Mouse (Mus musculus) intestine, postnatal 0 days (tissue): ENCODE measurements around the gene Col19a1. TPM values are rescaled to one million over a fixed set of nuclear protein-coding genes. Genes with fewer than 3 reads are reported as not detected.

Source experiments
- ATAC-seq: fragments of 200-750 bp; cut with Nextera tagmentation; 2 replicates; pipeline ENCODE4 v1.8.0; 2017; ENCODE audit warnings: mild to moderate bottlenecking, moderate TSS enrichment, moderate library complexity
- H3K27ac ChIP-seq: fragments of 300-500 bp; sonication (generic); 2 replicates; pipeline ENCODE4 v1.5.1; 2014; ENCODE audit warnings: mild to moderate bottlenecking, low read depth, low read length, moderate library complexity
- H3K27me3 ChIP-seq: fragments of 300-500 bp; sonication (generic); replicated peaks from 2 replicates; pipeline ENCODE4 v1.6.1; 2014; ENCODE audit warnings: low read length, mixed read lengths; ENCODE audit not compliant: control insufficient read depth, insufficient read depth
- H3K36me3 ChIP-seq: fragments of 300-500 bp; sonication (generic); 2 replicates; pipeline ENCODE4 v1.6.1; 2014; ENCODE audit warnings: mild to moderate bottlenecking, moderate library complexity; ENCODE audit not compliant: control insufficient read depth, insufficient read depth
- H3K4me1 ChIP-seq: fragments of 300-500 bp; sonication (generic); replicated peaks from 2 replicates; pipeline ENCODE4 v1.6.1; 2014; ENCODE audit warnings: antibody characterized with exemption, low read length, mixed read lengths; ENCODE audit not compliant: control insufficient read depth, insufficient read depth
- H3K4me2 ChIP-seq: fragments of 300-500 bp; sonication (generic); replicated peaks from 2 replicates; pipeline ENCODE4 v1.6.1; 2014; ENCODE audit warnings: low read depth, mild to moderate bottlenecking, moderate library complexity
- H3K4me3 ChIP-seq: fragments of 300-500 bp; sonication (generic); 2 replicates; pipeline ENCODE4 v1.5.1; 2014; ENCODE audit warnings: low read depth, low read length
- H3K9ac ChIP-seq: fragments of 300-500 bp; sonication (generic); 2 replicates; pipeline ENCODE4 v1.6.1; 2014; ENCODE audit warnings: mild to moderate bottlenecking, low read depth, low read length
- H3K9me3 ChIP-seq: fragments of 300-500 bp; sonication (generic); 2 replicates; pipeline ENCODE4 v1.6.1; 2016; ENCODE audit warnings: mixed run types; ENCODE audit not compliant: control insufficient read depth
- CTCF ChIP-seq: sonication (generic); IDR thresholded peaks from 2 replicates; pipeline ENCODE4 v1.5.1; 2016; ENCODE audit warnings: low read depth, mild to moderate bottlenecking, control low read depth, antibody characterized with exemption, moderate library complexity
- WGBS: fragments of 180-500 bp; shearing (Covaris S2); extraction: QIAGEN DNeasy Blood & Tissue Kit; methylation state at CpG from one replicate; pipeline ENCODE4 v1.1.7; 2014; 5-methylcytosine and 5-hydroxymethylcytosine counted together
- polyA plus RNA-seq: library from polyadenylated mRNA; unstranded; fragments of >200 nt; fragmentation: Nextera tagmentation; extraction: Ambion mirVana; gene quantifications from 2 replicates; pipeline ENCODE4 v1.2.1, GENCODE M21; 2015

The Col19a1 gene
- polyA plus RNA-seq, 1 experiment from 2014 or later: 0.38 TPM

DNA sequence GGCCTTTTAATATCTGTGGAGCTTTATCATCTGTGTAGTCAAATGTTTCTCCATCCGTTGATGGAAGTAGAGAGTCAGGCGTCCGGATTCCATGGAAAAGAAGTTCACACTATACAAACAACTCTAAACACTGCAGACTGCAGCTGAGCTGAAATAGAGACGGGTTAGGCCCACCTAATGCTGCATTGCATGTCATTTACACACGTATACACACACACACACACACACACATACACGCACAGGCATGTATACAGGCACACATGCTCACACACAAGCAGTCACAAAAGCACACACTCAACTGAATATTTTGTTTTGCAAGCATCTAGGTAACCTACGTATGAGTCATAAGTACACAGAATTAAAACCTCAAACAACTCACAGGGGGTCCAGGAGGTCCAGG is 284.2 kb downstream of the Col19a1 start:
- no peak overlapping the region for H3K4me2 ChIP-seq
- no peak overlapping the region for H3K27ac ChIP-seq
- TF ChIP-seq CTCF: no peak
- H3K27me3 ChIP-seq: no peaks in the 10 kb centered on the region
- H3K4me3 ChIP-seq: no peak overlapping the region
- H3K9ac ChIP-seq: no peak overlapping the region
- no peak for ATAC-seq
- no peaks in the 10 kb centered on the region for H3K36me3 ChIP-seq
- H3K4me1 ChIP-seq: no peaks in the 10 kb centered on the region
- 81% methylated on average over 7 of the region's 7 CpGs for WGBS
- no peaks in the 10 kb centered on the region for H3K9me3 ChIP-seq

DNA sequence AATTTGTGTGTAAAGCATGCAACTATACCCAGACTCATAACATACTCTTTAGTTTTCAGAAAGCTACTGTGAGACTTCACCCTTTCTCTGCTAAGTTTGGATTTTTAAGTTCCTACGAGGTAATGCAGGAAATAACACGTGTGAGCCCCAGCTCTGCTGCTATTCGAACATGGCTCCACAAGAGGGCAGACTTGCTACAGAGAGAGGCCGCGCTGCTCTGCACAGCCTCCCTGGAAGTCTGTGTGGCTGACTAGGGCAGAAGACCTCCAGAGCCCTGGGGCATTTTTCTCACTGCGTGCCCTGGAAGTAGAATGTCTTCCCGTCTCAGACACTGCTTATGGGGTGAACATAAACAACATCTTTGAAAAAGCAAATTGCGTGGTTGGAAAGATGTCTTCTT is 284.6 kb downstream of the Col19a1 start:
- H3K9ac ChIP-seq: no peak overlapping the region
- 17% methylated on average over 8 of the region's 8 CpGs for WGBS
- no peaks in the 10 kb centered on the region for H3K27me3 ChIP-seq
- H3K4me3 ChIP-seq: no peak overlapping the region
- ATAC-seq: no peak; the same call in 1 of the 2 replicates
- peak; percentile 84 for TF ChIP-seq CTCF
- no peak overlapping the region for H3K4me2 ChIP-seq
- no peaks in the 10 kb centered on the region for H3K9me3 ChIP-seq
- no peaks in the 10 kb centered on the region for H3K36me3 ChIP-seq
- no peaks in the 10 kb centered on the region for H3K4me1 ChIP-seq
- no peak overlapping the region for H3K27ac ChIP-seq

DNA sequence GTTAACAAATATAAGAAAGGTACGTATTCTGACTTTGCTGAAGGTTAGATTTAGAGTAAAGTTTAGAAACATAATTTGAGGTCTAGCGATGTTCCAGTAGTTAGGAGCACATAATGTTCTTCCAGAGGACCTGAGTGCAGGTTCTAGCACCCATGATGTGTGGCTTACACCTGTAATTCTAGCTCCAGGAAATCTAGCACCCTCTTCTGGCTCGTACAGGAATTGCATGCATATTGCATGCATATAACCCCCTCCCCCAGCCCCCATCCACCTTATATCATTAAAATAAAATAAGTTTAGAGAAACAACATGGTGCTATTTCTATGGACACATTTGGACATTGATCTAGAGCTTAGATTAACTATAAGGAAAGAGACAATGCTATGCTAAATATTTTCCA is 286.6 kb downstream of the Col19a1 start:
- Histone ChIP-seq H3K27ac (no peak overlapping the region), H3K36me3 (no peaks in the 10 kb centered on the region), H3K9ac (no peak overlapping the region), H3K4me2 (no peak overlapping the region), H3K4me1 (no peaks in the 10 kb centered on the region), H3K4me3 (no peak overlapping the region), H3K27me3 (no peaks in the 10 kb centered on the region), H3K9me3 (no peaks in the 10 kb centered on the region)
- 86% methylated on average over 3 of the region's 3 CpGs for WGBS
- no peak for ATAC-seq
- TF ChIP-seq CTCF: 0 out of 2 replicates have a peak, but pooled peaks have one; percentile 18

DNA sequence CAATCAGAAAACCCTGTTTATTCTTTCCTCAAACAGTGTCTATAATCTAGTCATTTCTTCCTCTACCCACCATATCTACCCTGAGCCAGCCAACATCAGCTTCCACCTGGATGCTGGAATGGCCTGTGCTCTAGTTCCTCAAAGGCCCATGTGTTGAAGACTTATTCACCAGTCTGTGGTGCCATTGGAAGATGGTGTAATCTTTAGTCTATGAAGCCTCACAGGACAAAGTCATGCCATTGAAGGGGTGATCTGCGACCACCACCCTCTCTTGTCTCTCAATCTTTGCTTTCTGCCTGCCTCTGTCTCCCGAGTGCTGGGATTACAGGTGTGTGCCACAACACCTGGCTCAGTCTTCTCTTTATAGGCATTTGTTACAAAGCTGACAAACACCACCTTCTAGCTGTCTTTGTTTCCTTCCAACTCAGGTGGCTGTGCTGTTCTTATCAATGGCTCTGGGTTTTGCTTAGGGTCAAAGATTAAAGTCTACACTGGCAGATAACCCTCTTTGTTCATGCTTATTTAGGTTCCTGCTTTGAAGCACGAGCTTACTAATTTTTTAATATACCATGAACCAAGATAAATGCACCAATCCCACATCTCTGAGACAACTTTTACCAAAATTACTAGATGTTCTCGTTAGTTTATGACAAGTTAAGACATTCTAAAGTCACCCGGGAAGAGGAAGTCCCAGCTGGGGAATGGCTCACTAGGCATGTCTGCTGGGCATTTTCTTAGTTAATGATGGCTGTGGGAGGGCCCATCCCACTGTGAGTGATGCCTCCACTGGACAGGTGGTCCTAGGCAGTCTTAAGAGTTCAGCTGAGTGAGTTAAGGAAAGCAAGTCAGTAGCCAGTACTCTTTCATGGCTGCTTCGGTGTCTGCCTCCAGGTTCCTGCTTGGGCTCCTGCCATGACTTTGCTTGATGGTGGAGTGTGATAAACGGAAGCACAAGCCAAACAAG is 292.0 kb downstream of the Col19a1 start:
- Histone ChIP-seq H3K27me3 (no peaks in the 10 kb centered on the region), H3K9me3 (no peaks in the 10 kb centered on the region), H3K27ac (peak overlapping the region; percentile 60), H3K36me3 (no peaks in the 10 kb centered on the region), H3K4me2 (no peak overlapping the region), H3K4me1 (0 out of 2 replicates have a peak, but pooled peaks cover 4% of the 10 kb centered on the region), H3K4me3 (no peak overlapping the region), H3K9ac (no peak overlapping the region)
- peak; percentile 89 for ATAC-seq
- WGBS: 42% methylated on average over 7 of the region's 7 CpGs
- TF ChIP-seq CTCF: no peak

DNA sequence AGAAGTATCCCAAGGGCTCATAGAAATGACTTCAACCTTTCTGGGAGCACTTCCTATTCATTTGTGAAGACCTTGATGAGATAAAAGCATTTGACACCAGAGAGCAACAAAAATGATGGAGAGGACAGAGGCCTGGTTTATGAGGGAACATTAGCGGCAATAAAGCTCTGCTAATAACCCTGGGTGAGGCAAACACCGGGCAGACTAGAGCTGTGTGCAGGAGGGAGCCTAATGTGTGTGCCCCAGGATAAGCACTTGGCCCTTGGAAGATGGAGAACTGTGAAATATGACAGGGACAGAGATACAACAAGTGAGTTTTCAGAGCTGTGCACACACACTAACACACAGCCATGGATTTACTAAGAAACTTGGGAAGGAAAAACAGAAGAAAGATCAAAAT is 294.8 kb downstream of the Col19a1 start:
- Histone ChIP-seq H3K27ac (no peak overlapping the region), H3K9ac (no peak overlapping the region), H3K4me2 (no peak overlapping the region), H3K4me1 (0 out of 2 replicates have a peak, but pooled peaks cover 4% of the 10 kb centered on the region), H3K9me3 (no peaks in the 10 kb centered on the region), H3K27me3 (no peaks in the 10 kb centered on the region), H3K36me3 (no peaks in the 10 kb centered on the region), H3K4me3 (no peak overlapping the region)
- WGBS: 17% methylated on average over 2 of the region's 2 CpGs
- TF ChIP-seq CTCF: no peak
- no peak for ATAC-seq

DNA sequence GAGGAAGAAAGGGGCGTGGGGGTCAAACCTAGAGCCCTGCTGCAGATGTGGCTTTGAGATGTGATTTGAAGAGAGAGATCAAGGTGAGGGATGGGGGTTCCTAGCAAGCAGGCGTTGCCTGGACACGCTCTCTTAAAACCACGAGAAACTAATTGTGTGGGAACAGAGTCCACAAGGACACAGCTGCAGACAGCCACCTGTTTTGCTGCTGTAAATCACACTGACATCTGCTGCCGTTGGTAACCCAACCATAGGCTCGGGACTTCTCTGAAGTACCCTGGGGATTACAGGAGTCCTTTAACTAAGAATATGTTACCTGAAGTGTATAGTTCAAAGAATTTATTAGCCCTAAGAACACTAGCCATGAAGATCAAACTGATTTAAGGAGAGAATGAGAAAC is 300.9 kb downstream of the Col19a1 start:
- peak; percentile 89 for ATAC-seq
- Histone ChIP-seq H3K36me3 (no peaks in the 10 kb centered on the region), H3K27me3 (no peaks in the 10 kb centered on the region), H3K27ac (no peak overlapping the region), H3K9ac (no peak overlapping the region), H3K9me3 (no peaks in the 10 kb centered on the region), H3K4me1 (no peaks in the 10 kb centered on the region), H3K4me2 (0 out of 2 replicates have a peak overlapping the region, but pooled peaks have one; percentile 40), H3K4me3 (no peak overlapping the region)
- no peak for TF ChIP-seq CTCF
- WGBS: 14% methylated on average over 6 of the region's 6 CpGs
